Mouse (Mus musculus) right cerebral cortex, adult 2 months (tissue): ENCODE data around the gene Atp8a1.

ENCODE experiments used
- DNase-seq, 2 experiments: peaks; one replicate each; pipeline ENCODE4 v3.0.0; 2021 to 2022; ENCODE audit warnings: low spot score in 2 of 2

Gene Atp8a1

DNA sequence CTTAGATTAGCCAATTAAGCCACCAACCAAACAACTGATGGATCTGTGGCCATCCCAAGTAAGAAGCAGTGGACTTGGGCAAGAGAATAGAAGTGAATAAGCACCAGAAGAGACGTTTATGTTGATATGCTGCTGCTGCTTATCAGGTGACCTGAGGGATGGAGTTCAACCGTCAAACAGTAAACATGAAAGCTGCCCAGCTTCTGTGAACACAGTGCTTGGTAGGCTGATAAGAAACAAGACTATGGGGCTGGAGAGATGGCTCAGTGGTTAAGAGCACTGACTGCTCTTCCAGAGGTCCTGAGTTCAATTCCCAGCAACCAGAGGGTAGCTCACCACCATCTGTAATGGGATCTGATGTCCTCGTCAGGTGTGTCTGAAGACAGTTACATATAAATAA is 168.4 kb downstream of the Atp8a1 start:
- DNase-seq: no peak

DNA sequence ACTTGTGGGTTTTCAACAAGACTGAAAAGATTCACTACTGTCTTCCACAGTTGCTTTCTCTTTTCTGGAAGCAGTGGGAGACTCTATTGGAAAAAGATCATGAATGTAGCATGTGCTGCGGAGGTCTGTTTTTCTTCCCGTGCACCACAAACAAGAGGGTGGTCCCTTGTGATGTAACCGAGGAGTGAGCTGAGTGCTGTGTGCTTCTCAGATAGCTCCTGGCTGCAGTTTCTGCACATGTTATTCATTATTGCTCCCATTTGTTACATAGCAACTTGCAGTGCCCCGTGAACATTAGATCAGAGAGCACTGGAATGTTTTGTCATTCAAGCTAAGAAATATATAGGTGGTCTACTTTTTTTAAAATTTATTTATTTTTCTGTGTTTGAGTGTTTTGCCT is 174.2 kb downstream of the Atp8a1 start:
- no peak for DNase-seq

GRCm38 (mm10) chr5:67670158-67670557 is 177.1 kb downstream of the Atp8a1 start:
- DNase-seq: no peak

- DNase-seq: no peak
These were observed 177.8 kb downstream of the Atp8a1 start for GRCm38 (mm10) chr5:67669436-67669896.

DNA sequence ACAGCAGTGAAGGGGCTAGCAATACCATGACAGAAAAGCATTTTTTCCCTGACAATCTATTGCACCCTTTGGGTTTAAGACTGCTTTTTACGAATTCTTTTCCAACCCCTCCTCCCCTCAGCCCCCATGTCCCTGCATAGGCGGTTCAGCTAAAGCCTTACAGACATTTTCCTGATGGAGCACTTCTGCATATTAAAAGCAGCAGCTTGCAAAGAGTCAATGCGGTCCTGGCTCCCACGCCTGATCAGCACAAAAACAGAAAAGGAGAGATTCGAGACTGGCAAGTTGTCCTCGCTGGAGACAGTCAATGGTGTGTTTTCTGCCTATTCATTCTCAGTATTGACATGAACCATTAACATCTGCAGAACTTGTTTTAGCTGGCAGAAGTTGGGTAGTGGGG is 184.5 kb downstream of the Atp8a1 start:
- DNase-seq: peak in 1 of 2 experiments; percentile 24

DNA sequence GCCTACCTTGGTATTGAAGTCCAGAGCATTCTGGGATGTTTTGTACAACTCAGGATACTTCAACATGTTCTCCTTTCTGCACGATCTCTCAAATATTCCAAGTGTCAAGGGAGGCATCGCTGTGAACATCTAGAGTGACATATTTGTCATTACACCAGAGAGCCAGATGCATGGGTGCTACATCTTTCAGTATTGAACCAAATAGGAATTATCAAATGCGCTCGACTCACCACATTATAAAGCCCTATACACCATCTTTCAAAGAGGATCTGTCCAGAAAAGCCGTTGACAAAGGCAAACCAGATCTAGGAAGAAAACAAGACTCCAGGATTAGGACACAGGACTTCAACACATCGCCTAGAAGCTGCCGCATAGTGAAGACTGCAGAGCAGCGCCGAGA is 187.4 kb downstream of the Atp8a1 start:
- no peak for DNase-seq

GRCm38 (mm10) chr5:67656821-67657259 is 190.4 kb downstream of the Atp8a1 start:
- DNase-seq: no peak

DNA sequence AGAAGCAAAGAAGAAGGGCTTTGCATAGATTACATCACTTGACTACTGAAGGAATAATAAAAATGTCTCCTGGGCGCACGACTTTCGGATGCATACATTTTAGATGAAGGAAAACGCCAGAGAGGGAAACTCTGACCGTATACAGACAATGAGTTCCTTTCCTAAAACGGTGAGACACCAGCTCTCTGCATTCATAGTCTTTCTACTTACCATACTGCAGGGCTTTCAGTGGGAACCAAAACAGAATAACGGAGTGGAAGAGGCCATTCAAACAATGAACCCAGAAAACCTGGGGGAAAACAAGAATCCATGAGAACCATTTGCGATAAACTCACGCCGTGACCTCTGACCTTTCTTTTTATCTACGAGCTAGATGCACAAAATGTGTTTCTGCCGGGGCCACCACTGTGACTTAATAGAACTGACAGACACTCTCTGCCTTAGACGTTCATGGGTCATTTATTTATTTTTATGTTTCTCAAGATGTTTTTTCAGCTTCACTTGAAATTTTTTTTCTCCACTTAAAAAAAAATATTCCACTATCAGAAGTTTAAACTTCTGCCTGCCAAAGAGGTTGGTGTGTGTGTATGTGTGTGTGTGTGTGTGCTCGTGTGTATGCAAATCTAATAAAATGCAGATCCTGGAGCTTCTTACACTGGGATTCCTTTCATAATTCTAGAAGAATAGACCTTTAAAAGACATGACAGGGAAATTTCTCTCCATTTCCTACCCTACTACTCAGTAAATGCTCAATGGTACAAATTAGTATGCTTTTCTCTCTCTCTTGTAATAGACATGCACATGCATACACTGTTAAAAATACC is 191.3 kb downstream of the Atp8a1 start:
- no peak for DNase-seq

DNA sequence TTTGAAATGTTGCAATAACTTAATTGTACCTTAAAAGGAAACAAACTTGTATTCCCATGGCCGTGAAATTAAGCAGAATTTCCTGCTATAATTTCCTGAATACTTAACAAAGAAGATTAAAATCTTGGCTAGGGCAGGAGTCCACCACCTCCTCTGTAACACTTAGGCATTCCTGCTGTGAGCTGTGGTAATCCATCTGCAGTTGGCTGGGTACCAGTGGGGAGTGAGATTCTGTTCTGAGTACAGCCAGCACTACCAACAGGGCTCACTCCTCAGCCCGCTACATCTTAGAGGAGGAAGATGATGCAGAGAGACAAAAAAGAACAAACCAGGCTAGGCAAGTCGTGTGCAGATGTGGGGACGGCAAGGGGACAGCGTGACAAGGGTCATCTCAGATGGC is 192.7 kb downstream of the Atp8a1 start:
- peak; percentile 23 to 36 for DNase-seq

- no peak for DNase-seq
These were observed 193.7 kb downstream of the Atp8a1 start for GRCm38 (mm10) chr5:67653543-67653942.

DNA sequence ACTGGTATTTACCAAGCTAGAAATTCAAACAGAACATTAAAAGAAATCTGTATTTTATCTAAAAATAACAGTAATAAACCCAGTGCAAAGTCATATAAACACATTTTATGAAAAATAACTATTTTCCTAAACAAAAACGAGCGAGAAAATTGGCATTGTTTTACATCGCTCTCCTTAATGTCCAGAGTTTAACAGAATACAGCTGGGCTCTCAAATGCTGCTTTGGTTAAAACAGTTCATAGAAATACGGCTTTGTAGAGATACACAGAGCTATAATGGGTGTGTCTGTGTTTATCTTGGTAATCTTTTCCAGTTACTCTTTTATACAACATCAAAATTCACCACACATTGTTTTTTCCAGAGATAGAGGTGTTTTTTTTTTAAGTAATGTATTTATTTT is 194.8 kb downstream of the Atp8a1 start:
- no peak for DNase-seq

- no peak for DNase-seq
These were observed 197.2 kb downstream of the Atp8a1 start for GRCm38 (mm10) chr5:67650021-67650420.

GRCm38 (mm10) chr5:67649156-67649555 is 198.1 kb downstream of the Atp8a1 start:
- no peak for DNase-seq

DNA sequence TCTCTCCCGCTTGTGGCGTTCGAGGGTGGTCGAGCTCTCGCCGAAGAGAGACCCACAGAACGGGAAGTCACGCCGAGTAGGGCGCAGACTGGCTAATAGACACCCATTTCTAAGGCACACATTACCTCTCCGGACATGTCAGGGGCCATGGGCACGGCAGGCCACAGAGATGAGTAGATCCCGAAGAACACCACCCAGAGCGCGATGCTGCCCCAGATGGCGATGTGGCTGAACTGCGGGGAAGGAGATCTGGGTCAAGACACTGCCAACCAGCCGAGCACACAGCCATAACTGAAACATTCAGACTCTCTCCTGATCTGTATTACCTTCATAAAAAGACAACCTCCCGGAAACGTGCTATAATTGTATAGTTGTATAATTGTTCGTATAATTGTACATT is 199.7 kb downstream of the Atp8a1 start:
- peak in 1 of 2 experiments; percentile 27 for DNase-seq

DNA sequence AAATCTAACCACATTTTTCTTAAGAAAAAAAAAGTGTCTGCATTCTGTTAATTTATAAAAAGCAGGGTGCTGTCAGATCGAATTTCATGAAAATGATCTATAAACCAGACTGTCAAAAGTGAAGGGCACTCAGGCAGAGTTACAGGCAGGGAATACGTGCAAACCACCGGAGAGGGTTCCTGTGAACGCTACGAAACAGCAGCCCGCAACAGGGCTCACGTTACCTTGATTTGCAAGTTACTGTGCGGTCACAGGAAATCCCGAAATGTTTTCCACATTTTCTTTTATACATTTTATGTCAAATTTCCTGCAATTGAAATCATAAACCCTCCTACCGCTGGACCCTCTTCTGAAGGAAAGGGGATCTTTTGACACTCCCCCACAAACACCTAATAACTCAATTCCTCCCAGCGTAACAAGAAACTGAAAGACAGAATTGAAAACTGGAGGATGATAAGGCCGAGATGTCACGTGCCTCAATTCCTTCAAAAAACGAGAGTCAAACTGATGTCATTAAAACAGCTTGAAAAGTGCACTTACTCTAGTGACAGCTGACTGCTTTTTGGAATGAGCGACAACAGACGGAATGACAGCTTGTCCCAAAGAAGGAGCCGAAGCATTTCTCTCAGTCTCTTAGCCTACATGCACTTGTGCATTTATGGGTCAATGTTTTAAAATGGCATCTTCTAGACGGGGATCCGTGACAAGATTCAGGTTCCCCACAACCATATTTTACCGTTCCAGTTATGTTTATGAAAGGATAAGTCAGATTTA is 200.3 kb downstream of the Atp8a1 start:
- no peak for DNase-seq

DNA sequence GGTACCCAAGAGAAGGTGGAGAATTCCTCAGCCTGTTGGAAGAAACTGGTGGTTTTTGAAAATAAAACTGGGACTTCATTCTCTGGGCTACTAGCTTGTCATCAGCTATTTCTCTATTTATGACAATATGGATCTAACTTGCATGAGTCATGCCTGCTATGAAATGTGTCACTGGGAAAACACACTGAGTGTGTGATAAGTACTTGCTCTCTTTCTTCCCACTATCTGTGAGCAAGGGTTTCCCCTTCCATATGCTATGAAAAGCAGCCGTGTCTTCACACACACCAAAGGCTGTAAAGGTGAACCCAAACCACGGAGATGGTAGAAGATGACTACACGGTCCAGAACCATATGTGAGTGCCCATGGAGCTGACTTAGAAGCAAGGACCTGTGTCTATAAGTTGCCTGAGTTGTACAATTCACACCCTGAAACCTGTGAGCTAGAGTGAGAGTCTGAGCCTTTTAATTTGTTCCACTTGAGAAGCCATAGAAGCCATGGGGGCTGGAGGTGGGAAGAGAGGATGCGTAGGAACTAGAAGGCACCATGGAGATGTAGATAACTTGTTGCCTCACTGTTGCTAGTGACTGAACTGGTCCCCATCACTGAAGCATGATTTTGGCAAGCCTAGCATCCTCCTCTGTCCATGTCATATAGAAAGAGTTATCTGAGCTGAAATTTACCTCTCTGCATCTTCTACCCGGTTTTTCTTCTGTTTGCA is 203.5 kb downstream of the Atp8a1 start:
- peak; percentile 40 to 53 for DNase-seq

DNA sequence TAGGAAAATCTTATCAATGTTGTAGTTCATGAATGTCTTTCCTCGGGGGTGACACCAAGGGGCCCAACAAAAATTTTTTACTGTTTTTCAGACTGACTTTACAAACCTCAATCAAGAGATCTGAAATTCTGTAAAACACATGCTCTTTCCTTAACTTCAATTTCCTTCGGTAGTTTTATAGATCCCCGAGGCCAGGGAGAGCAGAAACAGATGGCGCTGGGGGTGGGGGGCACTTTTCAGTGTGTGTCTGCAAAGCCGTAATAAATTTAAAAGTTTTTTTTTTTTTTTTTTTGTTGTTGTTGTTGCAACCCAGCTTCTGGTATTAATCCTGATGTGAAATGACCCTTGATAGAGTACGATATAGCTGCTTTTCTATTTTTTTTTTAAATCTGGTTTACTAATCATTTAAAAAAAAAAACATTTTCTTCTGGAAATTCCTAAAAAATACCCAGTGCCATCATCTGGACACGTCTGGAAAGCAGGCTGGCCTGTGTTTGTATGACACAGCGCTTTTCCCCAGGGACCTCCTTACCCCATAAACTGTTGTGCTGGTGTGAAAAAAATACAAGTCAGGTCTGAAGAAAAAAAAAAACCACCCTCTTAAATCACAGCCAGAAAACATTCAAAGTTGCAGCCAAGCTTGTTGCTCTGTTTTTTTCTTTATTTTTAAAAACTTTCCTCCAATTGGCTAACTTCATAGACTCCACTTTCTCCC is 205.7 kb downstream of the Atp8a1 start:
- no peak for DNase-seq

DNA sequence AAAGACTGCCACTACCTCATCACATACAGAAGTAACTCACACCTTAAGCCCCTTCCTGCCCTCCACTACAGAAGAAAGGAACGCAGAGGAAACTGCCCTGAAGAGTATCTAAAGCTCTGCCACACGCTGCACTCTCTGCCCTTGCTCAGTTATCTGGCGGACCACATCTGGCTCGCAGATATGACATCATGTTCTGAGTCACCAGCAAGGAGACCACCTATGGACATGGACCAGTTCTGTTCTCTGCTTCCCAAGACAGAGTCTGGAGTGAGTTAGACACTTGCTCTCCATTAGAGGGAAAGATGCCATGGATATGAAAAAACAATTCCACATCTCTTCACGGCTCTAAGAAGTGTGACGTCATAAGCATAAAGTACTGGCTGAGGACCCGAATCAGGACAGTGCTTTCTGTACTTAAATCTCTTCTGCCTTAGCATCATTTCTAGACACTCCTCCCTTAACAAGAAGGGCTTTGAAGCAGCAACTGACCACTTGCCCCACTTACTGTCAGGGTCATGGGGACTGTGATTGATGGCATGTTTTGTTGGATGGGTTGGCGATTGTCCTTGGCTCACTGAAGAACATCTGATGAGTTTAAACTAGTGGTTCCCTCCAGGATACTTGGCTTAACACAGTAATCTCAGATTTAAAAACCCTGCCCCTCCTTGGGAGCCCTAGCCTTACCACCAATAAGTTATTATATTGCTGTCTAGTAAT is 206.5 kb downstream of the Atp8a1 start:
- DNase-seq: no peak

DNA sequence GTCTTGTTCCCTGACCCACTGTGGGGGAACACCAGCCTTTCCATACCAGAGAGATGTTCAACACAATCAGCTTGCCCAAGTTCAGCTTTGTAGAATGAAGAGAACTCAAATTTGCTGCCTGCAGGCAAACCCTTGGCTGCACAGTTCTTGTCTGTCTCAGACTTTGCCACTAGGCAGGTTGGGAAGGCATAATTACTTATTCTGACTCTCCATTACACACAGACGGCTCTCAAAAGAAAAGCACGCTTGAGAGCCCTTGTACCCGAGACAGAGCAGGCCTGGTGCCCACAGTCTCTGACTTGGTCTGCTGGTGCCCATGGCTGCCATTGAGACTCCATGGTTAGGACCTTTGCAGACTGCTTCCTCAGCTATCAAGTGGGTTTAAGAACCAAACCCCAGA is 212.9 kb downstream of the Atp8a1 start:
- no peak for DNase-seq

DNA sequence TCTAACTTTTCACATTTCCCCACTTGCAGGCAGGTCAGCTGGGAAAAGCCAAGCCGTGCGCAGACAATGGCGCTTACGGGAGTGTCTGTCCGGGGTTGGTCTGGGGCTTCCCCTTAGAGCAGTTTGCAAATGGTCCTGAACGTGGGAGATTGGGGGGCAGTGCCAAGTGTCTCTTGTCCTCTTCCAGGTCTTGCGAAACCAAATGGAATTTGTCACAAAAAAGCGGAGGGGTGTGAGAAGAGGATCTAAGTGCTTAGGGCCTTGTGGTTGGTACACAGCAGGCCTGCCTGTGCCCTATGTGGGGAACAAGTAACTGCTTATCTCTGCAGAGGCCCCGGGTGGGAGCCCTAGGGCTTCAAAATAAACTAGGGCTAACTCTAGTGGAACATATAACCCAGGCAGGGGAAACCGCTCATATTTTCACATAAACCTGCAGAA is 213.4 kb downstream of the Atp8a1 start:
- DNase-seq: no peak
